Mouse (Mus musculus) stomach, embryonic 15.5 days (tissue): Measurements from ENCODE around the gene Ppip5k1. TPM values are rescaled to one million over a fixed set of nuclear protein-coding genes. Genes with fewer than 3 reads are reported as not detected.

Experiments used
- ATAC-seq: fragments of 200-750 bp; cut with Nextera tagmentation; 2 replicates; pipeline ENCODE4 v1.8.0; 2017; ENCODE audit warnings: low read depth, moderate number of reproducible peaks, moderate TSS enrichment; ENCODE audit not compliant: insufficient read depth, low FRiP score
- H3K27ac ChIP-seq: fragments of 300-500 bp; sonication (generic); 2 replicates; pipeline ENCODE4 v1.5.1; 2015; ENCODE audit warnings: mild to moderate bottlenecking, inconsistent platforms
- H3K27me3 ChIP-seq: fragments of 300-500 bp; sonication (generic); replicated peaks from 2 replicates; pipeline ENCODE4 v1.6.1; 2015; ENCODE audit warnings: inconsistent platforms
- H3K36me3 ChIP-seq: fragments of 300-500 bp; sonication (generic); 2 replicates; pipeline ENCODE4 v1.6.1; 2015; ENCODE audit warnings: inconsistent platforms
- H3K4me1 ChIP-seq: fragments of 300-500 bp; sonication (generic); 2 replicates; pipeline ENCODE4 v1.6.1; 2015; ENCODE audit warnings: inconsistent platforms
- H3K4me2 ChIP-seq: fragments of 300-500 bp; sonication (generic); 2 replicates; pipeline ENCODE4 v1.6.1; 2015; ENCODE audit warnings: mild to moderate bottlenecking, inconsistent platforms
- H3K4me3 ChIP-seq: fragments of 300-500 bp; sonication (generic); replicated peaks from 2 replicates; pipeline ENCODE4 v1.5.1; 2015; ENCODE audit warnings: inconsistent platforms
- H3K9ac ChIP-seq: fragments of 300-500 bp; sonication (generic); 2 replicates; pipeline ENCODE4 v1.6.1; 2015; ENCODE audit warnings: inconsistent platforms
- H3K9me3 ChIP-seq: fragments of 300-500 bp; sonication (generic); 2 replicates; pipeline ENCODE4 v1.6.1; 2016; ENCODE audit warnings: inconsistent platforms
- WGBS: fragments of 180-500 bp; shearing (Covaris S2); methylation state at CpG from one replicate; pipeline ENCODE4 v1.1.7; 2015; 5-methylcytosine and 5-hydroxymethylcytosine counted together
- polyA plus RNA-seq: library from polyadenylated mRNA; unstranded; fragments of >200 nt; fragmentation: Nextera tagmentation; extraction: Ambion mirVana; gene quantifications from 2 replicates; pipeline ENCODE4 v1.2.1, GENCODE M21; 2015

The Ppip5k1 gene
- polyA plus RNA-seq, 1 experiment from 2014 or later, result 18.1 TPM

GRCm38 (mm10) chr2:121297701-121298100, 57.5 kb downstream of the Ppip5k1 start:
- Histone ChIP-seq H3K27me3 (peaks cover 9% of the 10 kb centered on the region), H3K27ac (no peak overlapping the region), H3K36me3 (peaks cover 8% of the 10 kb centered on the region), H3K4me3 (no peak overlapping the region), H3K9ac (no peak overlapping the region), H3K4me2 (peak overlapping the region; percentile 25; the same call in 1 of the 2 replicates), H3K9me3 (no peaks in the 10 kb centered on the region), H3K4me1 (peaks cover 37% of the 10 kb centered on the region)
- no peak for ATAC-seq
- 22% methylated on average over 9 of the region's 9 CpGs for WGBS

- Histone ChIP-seq H3K27ac (no peak overlapping the region), H3K36me3 (peaks cover 8% of the 10 kb centered on the region), H3K9ac (no peak overlapping the region), H3K4me2 (peak overlapping the region; percentile 77), H3K9me3 (no peaks in the 10 kb centered on the region), H3K4me3 (peak overlapping the region; percentile 51), H3K27me3 (peaks cover 9% of the 10 kb centered on the region), H3K4me1 (peaks cover 37% of the 10 kb centered on the region)
- WGBS, result 18% methylated on average over 6 of the region's 6 CpGs
- ATAC-seq, result no peak
These were observed 58.4 kb downstream of the Ppip5k1 start for GRCm38 (mm10) chr2:121296754-121297231.

DNA sequence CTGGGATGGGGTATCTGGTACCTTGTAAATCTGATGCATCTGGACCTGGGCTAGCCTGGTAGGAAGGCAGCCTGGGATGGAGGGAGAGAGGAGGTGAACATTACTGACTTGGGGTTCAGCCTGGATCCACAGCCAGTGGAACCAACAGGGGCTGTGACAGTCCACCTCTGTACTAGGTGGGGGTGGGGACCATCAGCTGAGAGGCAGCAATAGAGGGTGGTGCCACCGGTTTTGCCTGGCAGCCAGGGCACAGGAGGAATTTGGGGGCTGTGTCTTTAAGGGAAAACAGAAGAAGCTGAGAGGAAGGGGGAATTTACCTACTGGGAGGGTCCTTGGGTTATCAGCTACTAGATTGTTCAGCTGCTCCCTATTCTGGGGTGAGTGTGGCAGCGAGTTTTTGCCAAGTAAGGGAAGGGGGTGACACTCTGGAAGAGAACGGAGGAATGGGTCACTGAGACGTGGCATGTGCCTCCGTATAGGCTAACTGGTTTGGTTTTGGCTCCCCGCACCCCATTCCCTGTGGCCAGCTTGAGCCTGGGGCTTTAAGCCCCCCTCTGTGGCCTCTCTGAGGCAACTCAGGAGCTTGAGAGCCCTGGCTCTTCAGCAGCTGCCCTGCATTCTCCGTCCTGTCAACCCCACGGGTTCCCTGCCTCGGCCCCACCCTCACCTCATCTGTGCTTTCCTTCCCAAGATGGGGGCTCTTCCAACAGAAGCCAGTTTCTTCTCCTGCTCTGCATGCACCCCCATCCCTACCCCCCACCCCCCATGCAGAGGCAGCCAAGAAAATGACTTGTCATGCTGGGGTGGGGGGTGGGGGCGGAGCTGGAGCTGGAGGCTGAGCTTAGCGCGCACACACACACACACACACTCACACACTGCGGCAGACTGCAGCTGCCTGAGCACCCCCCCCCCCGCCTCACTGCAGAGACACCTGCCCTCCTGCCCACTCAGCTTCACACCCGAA, 59.3 kb downstream of the Ppip5k1 start:
- peak overlapping the region; percentile 13 for H3K9ac ChIP-seq
- H3K4me2 ChIP-seq, result peak overlapping the region; percentile 77
- 2% methylated on average over 15 of the region's 15 CpGs for whole genome bisulfite sequencing
- peak overlapping the region; percentile 71 for H3K27ac ChIP-seq
- peak overlapping the region; percentile 51 for H3K4me3 ChIP-seq
- no peaks in the 10 kb centered on the region for H3K9me3 ChIP-seq
- H3K36me3 ChIP-seq, result peaks cover 7% of the 10 kb centered on the region
- ATAC-seq, result peak; percentile 9; the same call in 1 of the 2 replicates
- H3K27me3 ChIP-seq, result peaks cover 12% of the 10 kb centered on the region
- peaks cover 37% of the 10 kb centered on the region for H3K4me1 ChIP-seq

DNA sequence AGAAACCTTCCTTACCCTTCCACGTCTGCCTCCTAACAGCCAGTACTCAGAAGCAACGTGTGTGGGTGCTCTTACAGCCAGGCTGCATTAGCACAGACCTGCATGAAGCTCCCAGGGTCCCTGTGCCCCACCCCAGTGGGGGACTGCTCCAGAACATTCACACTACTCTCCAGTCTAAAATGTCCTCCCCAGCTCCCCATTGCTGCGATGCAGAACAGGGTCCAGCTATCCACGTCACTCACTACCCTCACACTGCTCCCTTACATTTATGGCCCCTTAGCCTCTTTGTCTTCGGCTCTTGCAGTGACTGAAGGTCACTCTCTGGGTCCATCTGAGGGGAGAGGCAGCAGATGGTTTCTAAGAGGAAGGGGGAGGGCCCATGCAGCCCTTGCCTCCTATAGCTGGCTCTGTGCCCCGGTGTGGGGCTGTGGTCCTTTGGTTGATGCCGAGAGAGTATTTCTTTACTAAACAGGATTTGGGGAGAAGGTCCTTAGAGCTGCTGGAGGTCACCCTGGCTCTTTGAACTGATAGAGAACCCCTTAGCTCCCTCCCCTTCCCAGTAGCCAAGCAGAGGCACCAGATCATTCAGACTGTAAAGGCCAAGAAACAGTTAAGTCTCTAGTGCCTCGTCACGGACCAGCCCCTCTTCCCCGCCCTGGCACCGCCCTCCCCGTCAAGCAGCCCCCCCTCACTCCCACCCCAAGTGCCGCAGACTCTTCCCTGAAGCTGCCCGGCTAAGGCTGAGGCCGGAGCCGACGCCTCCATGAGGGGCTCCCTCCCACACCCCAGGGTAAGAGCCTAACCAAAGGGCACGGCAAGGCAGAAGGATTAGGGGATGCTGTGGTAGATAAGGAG, 60.2 kb downstream of the Ppip5k1 start:
- peaks cover 16% of the 10 kb centered on the region for H3K27me3 ChIP-seq
- peak overlapping the region; percentile 51 for H3K4me3 ChIP-seq
- peaks cover 39% of the 10 kb centered on the region for H3K4me1 ChIP-seq
- WGBS, result 3% methylated on average over 17 of the region's 18 CpGs
- H3K9me3 ChIP-seq, result no peaks in the 10 kb centered on the region
- H3K27ac ChIP-seq, result peak overlapping the region; percentile 71
- H3K4me2 ChIP-seq, result peak overlapping the region; percentile 77
- H3K36me3 ChIP-seq, result no peaks in the 10 kb centered on the region
- peak; percentile 71 for ATAC-seq
- peak overlapping the region; percentile 13 for H3K9ac ChIP-seq

DNA sequence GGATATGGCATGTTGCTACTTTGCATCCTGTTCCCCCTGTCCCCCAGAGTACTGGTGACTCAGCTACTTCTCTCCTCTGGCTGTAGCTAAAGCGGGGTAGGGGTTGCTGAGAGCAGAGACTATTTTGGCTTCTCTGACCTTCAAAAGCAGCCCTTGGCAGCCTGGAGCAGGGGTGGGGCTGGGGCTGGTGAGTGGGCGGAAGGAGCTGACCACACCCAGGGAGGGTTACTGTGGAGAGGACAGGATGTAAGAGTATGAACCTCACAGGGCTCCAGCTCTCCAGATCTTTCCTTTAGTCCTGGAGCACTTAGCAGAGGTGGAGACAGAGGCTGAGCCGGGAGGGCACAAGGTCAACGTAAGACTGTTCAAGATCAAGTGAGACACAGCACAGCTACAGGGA, 61.0 kb downstream of the Ppip5k1 start:
- no peak for ATAC-seq
- 17% methylated on average over 4 of the region's 4 CpGs for WGBS
- Histone ChIP-seq H3K4me1 (peaks cover 43% of the 10 kb centered on the region), H3K4me2 (peak overlapping the region; percentile 77), H3K9ac (no peak overlapping the region), H3K27ac (peak overlapping the region; percentile 71), H3K27me3 (peaks cover 21% of the 10 kb centered on the region), H3K9me3 (no peaks in the 10 kb centered on the region), H3K4me3 (peak overlapping the region; percentile 51; the same call in 1 of the 2 replicates), H3K36me3 (no peaks in the 10 kb centered on the region)

DNA sequence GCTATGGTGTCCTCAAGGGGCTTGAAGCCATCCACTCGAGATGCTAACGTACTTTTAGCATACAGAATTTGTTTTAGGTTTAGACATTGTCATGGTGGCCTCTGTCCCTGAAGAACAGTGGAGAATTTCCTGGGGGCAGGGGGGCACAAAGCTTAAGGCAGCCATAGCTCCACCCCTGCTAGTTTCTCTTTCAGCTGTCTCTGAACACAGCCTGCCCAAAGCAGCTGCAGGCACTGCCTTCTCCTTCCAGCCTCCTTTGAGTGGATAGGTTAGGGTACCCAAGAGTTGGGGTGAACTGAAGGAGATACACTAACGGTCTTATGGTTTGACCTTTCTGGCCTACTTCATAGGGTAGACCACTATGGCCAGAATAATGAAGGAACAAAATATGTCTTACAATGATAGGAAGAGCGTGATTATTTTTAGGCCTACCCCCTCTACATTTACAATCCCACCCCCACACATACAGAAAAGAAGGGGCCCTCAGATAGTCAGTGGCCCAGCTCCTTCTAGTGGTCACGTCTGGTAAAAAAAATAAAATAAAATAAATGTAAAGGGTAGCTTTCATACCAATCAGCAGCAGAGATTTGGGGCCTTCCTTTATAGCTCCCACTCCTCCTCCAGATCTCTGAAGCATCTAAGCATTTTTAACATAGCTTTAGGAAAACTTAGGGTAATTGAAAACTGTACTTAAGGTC, 62.7 kb downstream of the Ppip5k1 start:
- Histone ChIP-seq H3K4me1 (peaks cover 40% of the 10 kb centered on the region), H3K36me3 (no peaks in the 10 kb centered on the region), H3K27ac (no peak overlapping the region), H3K4me2 (no peak overlapping the region), H3K27me3 (peaks cover 21% of the 10 kb centered on the region), H3K9ac (no peak overlapping the region), H3K4me3 (no peak overlapping the region), H3K9me3 (no peaks in the 10 kb centered on the region)
- WGBS, result 57% methylated on average over 5 of the region's 5 CpGs
- no peak for ATAC-seq

DNA sequence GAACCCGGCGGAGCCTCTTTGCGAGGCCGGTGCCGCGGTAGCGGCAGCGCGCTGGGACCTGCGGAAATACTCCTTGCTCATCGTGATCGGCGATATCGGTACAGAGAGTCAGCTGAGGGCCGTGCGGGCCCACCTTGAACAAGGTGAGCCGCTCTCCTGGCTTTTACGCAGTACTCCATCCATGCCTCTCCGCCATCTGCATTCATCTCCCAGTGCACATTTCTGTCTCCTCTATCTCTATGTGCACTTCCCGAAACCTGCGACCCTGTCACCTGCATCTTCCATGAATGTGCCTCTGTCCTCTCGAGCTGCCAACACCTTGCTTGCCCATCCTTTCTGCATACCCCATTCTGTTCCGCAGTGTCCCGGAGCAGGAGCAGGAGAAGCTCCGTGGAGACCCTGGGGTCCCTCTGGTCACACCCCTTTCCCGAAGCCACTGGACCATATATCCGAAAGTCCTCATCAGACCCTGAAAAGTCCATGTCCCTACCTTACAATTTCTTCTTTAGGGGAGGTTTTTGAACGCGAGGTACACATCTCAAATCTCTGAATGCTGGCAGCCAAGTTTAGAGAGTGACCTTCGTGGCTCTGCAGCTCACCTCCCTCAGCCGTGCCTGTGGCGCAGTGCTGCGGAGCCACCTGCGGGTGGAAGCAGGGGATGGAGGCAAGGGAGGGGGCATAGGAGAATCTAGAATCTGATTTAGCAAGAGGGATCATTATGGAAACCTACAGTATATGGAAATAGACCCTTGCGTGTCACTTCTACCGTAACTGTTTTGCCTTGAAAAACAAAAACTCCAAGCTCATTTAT, 65.3 kb downstream of the Ppip5k1 start:
- Histone ChIP-seq H3K36me3 (no peaks in the 10 kb centered on the region), H3K4me3 (peak overlapping the region; percentile 49), H3K9ac (peak overlapping the region; percentile 1; the same call in 1 of the 2 replicates), H3K27ac (no peak overlapping the region), H3K4me1 (peaks cover 20% of the 10 kb centered on the region), H3K27me3 (peaks cover 12% of the 10 kb centered on the region; the same call in 1 of the 2 replicates), H3K4me2 (peak overlapping the region; percentile 76), H3K9me3 (no peaks in the 10 kb centered on the region)
- WGBS, result 5% methylated on average over 36 of the region's 36 CpGs
- no peak; the same call in 1 of the 2 replicates for ATAC-seq

- peak within 1 kb of the TSS; percentile 49 for H3K4me3 ChIP-seq
- H3K4me2 ChIP-seq, result peak within 1 kb of the TSS; percentile 76
- peaks cover 12% of the 10 kb centered on the region for H3K4me1 ChIP-seq
- peak within 1 kb of the TSS; percentile 1; the same call in 1 of the 2 replicates for H3K9ac ChIP-seq
- no peaks in the 10 kb centered on the region for H3K9me3 ChIP-seq
- WGBS, result 1% methylated on average over 47 of the region's 48 CpGs
- no peak within 1 kb of the TSS for H3K27ac ChIP-seq
- no peaks in the 10 kb centered on the region for H3K36me3 ChIP-seq
- ATAC-seq, result peak; percentile 97
- peaks cover 12% of the 10 kb centered on the region; the same call in 1 of the 2 replicates for H3K27me3 ChIP-seq
These were observed 66.1 kb downstream of the Ppip5k1 start, which contains the start of gene Map1a for GRCm38 (mm10) chr2:121288901-121289729. TSS of gene Map1a (plus strand) at chr2:121289600.

DNA sequence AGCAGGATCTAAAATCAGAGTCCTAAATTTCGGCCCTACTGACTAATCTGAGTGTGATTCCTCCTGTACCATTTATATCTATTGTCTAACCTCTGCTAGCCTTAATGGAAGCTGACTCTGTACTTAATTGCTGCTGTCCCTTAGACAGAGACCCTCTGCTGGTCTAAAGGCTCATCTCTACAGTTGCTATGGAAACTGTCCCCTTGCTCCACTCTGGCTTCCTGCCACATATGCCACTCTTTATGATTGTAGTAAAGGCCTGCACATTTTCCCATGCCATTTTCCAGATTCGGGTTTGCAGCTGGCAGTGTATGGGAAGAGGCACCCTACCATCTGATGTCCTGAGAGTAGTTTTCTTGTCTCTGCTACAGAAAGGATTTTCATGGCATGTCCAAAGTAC, 67.3 kb downstream of the Ppip5k1 start:
- H3K4me1 ChIP-seq, result peaks cover 10% of the 10 kb centered on the region
- H3K4me3 ChIP-seq, result no peak overlapping the region
- no peak overlapping the region for H3K4me2 ChIP-seq
- no peak overlapping the region for H3K9ac ChIP-seq
- H3K27ac ChIP-seq, result no peak overlapping the region
- 71% methylated on average over 2 of the region's 2 CpGs for WGBS
- no peak for ATAC-seq
- no peaks in the 10 kb centered on the region for H3K9me3 ChIP-seq
- no peaks in the 10 kb centered on the region for H3K36me3 ChIP-seq
- peaks cover 12% of the 10 kb centered on the region; the same call in 1 of the 2 replicates for H3K27me3 ChIP-seq
